Mouse (Mus musculus): ENCODE results near the gene Ugt2b35. TPM values are rescaled to one million over a fixed set of nuclear protein-coding genes. Genes with fewer than 3 reads are reported as not detected.

Gene Ugt2b35
- not detected in 2 replicates for polyA plus RNA-seq (2015; fragmentation: Nextera tagmentation; extraction: Ambion mirVana)

DNA sequence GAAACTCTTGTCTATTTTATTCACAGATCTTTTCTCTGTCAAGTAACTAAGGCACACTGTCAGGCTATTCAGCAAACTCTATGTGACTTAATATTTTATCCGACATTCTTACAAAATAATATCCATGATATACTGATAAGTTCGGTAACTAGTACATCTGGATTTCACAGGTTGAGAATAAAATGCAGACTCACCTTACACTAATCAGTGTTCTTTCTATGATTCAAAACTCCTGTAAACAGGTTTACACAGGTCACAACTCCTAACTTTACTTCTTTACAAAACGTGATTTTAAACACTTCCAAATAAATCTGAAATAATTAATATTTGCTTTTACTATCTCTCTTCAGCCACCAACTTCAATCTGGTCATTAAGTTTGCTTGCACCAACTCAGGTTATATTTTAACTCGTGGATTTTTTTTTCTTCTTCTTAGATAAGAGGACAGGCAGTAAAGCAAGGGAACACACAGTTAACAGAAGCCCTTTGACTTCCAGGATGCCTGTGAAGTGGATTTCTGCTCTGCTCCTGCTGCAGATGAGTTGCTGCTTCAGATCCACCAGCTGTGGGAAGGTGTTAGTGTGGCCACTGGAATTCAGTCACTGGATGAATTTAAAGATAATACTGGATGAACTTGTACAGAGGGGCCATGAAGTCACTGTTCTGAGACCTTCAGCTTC, at the start of gene Ugt2b35:
Gene Ugt2b35 (plus strand): TSS at position 466 of the 679 bp plus-strand sequence.

Other genes starting within 250 kb of the Ugt2b35 start
- gene Ythdc1, start 196.6 kb upstream of the Ugt2b35 start, polyA plus RNA-seq (2015; fragmentation: Nextera tagmentation; extraction: Ambion mirVana): 27.4 and 29.5 TPM in 2 replicates
- gene Ugt2b34, start 93.9 kb upstream of the Ugt2b35 start, polyA plus RNA-seq (2015; fragmentation: Nextera tagmentation; extraction: Ambion mirVana): not detected in 2 replicates
- not detected in 2 replicates for gene Ugt2b1, start 74.3 kb upstream of the Ugt2b35 start, polyA plus RNA-seq (2015; fragmentation: Nextera tagmentation; extraction: Ambion mirVana)
- not detected in 2 replicates for gene Ugt2b36, start 91.7 kb downstream of the Ugt2b35 start, polyA plus RNA-seq (2015; fragmentation: Nextera tagmentation; extraction: Ambion mirVana)
- gene Ugt2b5, start 139.5 kb downstream of the Ugt2b35 start, polyA plus RNA-seq (2015; fragmentation: Nextera tagmentation; extraction: Ambion mirVana): 0.10 TPM in 1 of 2 replicates, not detected in the other